Mouse (Mus musculus): ENCODE data around the gene Zfp831.

GRCm38 (mm10) chr2:174658229-174658844 is 15.0 kb downstream of the Zfp831 start:
- TF ChIP-seq EP300 (IDR thresholded peaks at IDR 0.05; ENCODE audit: low read depth) (no peak), CTCF (IDR thresholded peaks at IDR 0.05; ENCODE audit: low read depth) (peak; percentile 56)

Data from liver, embryonic 14.5 days (tissue).